Mouse (Mus musculus): Measurements from ENCODE around the gene Tmem60.

DNA sequence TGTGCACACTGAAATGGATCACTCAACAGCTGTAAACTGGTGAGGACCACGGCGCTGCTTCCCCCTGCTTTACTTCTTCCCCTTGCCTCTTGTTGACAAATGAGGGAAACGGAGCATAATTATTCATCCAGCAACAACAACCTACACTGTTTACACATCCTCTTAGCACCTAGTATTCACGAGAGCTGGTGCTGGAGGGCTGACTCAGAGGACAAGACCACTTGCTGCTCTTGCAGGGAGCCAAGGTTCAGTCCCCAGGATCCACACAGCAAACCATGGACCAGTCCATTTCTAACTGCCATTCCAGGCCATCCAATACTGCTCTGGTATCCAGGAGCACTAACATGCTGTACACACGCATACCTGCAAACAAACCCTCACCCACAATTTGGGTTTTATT lies 53.9 kb downstream of the Tmem60 start:
- TF ChIP-seq CTCF (IDR thresholded peaks at IDR 0.05; ENCODE audit: low read depth, low read length) (no peak), GATA1 (IDR thresholded peaks at IDR 0.05; ENCODE audit: borderline replicate concordance, low read length) (no peak), TAL1 (conservative IDR thresholded peaks at IDR 0.05; ENCODE audit: low read depth, low read length) (no peak), POLR2AphosphoS5 (IDR thresholded peaks at IDR 0.05; ENCODE audit: insufficient replicate concordance, low read depth, low read length) (no peak)
